Mouse (Mus musculus) heart, postnatal 0 days (tissue): Measurements from ENCODE around the gene Tbx6.

Source experiments
- CTCF ChIP-seq: IDR thresholded peaks from 2 replicates; pipeline ENCODE4 v1.5.1; 2016; ENCODE audit warnings: antibody characterized with exemption, control low read depth, low read depth
- EP300 ChIP-seq: IDR thresholded peaks from 2 replicates; pipeline ENCODE4 v1.6.1; 2016; ENCODE audit warnings: antibody characterized with exemption, low read depth

- TF ChIP-seq EP300 = no peak
- TF ChIP-seq CTCF = no peak
These were observed 3.8 kb downstream of the Tbx6 start for GRCm38 (mm10) chr7:126785056-126785455.
